Mouse (Mus musculus): ENCODE results near the gene Sash1.

Gene Sash1

DNA sequence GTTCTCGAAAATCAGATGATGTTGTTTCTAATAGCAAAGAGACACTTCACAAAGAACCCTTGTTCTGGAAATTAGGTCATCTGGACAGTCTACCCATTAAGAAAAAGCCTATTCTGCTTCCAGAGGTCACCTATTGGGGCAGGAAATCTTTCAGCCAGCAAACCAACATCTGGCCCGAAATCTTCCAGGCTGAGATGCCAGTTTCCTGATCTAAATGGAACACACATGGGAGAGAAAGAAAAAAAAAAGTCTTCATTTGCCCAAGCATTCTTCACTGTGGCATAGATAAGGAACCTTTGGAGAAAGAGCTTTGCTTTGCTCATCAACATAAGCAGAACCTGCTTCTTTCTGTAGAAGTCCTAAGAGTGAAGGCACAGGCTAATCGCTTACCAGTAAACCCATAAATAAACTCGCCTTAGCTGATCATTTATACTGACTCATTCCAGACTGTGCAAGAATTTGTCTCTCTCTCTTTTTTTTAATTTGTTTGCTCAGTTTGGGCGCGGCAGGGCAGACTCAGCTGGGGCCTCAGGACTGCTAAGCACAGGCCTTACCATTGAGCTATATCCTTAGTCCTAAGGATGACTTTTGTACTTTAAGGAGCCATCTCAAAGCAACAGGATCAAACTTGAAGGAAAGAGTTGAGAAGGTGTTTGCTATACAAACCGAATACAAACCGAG lies 13.1 kb upstream of the Sash1 start:
- peak; percentile 61 for DNase-seq (ENCODE audit: low read depth)

DNA sequence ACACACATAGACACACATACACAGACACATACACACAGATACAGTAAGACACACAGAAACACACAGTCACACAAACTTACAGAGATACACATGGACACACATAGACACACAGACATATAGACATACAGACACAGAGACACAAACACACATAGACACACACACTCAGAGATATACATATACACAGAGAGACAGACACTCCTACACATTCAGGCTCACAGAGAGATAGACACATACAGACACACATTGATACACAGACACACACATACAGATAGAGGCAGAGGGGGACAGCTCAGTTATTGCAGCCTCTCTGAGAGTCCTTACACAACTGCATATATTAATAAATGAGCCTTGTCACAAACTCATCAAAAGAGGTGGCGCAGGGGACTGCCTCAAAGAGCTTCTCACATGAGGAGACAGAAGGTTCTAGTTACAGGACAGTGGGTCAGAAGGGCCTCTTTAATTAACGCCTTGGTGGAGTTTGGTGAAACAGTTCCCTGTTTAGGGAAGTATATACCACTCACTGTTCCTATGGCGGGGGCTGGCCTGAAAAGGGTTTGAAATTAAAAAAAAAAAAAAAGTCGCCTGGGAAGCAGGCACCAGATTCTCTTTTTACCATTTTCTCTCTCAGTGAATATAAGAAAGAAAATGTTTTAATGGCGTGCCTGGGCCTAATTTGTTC lies 12.4 kb upstream of the Sash1 start:
- DNase-seq (ENCODE audit: low read depth) = no peak

DNA sequence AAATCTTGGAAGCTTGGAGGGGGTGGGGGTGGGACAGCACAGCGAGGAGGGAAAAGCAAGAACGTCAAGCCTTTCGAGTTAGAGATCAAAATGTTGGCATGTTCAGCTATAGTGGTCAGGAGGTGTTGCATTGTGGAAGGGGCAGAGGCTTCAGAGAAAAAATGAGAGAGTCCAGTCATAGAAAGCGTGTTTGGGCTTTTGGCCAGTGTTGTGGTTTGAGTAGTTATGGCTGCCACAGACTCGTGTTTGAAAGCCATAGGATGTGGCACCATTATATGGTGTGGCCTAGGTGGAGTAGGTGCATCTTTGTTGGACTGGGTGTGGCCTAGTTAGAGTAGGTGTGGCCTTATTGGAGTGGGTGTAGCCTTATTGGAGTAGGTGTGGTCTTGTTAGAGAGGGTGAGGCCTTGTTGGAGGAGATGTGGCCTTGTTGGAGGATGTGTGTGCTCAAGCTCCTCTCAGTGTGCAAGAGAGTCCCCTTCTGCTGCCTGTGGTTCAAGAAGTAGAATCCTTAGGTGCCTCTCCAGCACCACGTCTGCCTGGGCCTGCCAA lies 9.2 kb upstream of the Sash1 start:
- peak; percentile 54 for DNase-seq (ENCODE audit: low read depth)

DNA sequence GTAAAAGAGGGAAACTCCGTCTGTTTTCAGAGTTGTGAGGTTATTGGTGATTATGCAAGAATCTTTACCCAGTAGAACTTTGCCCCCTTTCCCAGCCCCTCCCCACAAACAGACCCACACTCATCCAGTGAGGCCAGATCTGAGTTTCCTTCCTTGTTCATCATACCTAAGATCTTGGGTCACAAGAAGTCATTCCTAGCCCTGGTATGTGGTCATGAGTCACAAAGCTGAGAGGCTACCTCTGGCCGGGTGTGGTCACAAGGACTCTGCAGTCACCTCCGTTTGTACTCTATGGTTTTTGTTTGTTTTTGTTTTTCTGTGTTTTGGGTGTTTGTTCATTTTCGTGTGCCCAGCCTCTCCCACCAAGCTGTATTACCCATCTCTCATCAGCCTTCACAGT lies 4.6 kb upstream of the Sash1 start:
- no peak for DNase-seq (ENCODE audit: low read depth)

GRCm38 (mm10) chr10:8889341-8889740 lies 3.5 kb upstream of the Sash1 start:
- DNase-seq (ENCODE audit: low read depth) = no peak

DNA sequence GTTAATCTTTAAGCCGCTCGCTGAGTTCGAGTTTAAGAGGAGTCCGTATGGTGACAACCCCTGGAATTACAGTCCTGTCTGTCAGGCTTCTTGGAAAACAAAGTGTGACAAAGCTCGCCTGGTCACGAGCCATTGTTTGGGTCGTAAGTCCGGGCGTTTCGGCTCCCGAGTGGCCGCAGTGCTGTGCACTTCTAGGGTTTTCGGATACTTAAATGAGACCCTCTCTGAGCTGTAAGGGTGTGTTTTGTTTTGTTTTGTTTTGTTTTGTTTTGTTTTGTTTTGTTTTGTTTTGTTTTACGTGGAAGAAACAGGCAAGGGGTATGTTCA lies 621 bp upstream of the Sash1 start:
- DNase-seq (ENCODE audit: low read depth) = no peak

GRCm38 (mm10) chr10:8885201-8885600 lies 669 bp downstream of the Sash1 start:
- DNase-seq (ENCODE audit: low read depth) = peak; percentile 28

GRCm38 (mm10) chr10:8884565-8884964 lies 1.3 kb downstream of the Sash1 start:
- no peak for DNase-seq (ENCODE audit: low read depth)

DNA sequence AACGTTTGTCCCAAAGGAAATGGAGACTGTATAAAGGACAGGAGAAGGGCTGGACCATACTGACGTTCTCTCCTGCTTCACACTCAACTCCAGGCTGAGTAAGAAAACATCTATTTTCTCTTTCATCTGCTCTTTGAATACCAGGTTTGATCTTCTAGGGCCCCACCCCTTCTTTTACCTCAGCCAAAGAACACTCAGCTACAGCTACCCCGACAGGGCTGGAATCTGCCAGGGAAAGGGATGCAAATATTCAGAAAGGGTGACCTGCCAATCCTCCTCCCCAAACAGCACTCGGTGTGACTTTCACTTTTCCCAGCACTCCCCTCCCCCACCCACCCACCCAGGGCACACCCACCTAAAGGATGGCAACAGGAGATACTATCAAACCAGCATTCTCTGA lies 2.2 kb downstream of the Sash1 start:
- DNase-seq (ENCODE audit: low read depth) = no peak

- no peak for DNase-seq (ENCODE audit: low read depth)
These were observed 4.1 kb downstream of the Sash1 start for GRCm38 (mm10) chr10:8881736-8882135.

- DNase-seq (ENCODE audit: low read depth) = no peak
These were observed 4.8 kb downstream of the Sash1 start for GRCm38 (mm10) chr10:8880950-8881675.

DNA sequence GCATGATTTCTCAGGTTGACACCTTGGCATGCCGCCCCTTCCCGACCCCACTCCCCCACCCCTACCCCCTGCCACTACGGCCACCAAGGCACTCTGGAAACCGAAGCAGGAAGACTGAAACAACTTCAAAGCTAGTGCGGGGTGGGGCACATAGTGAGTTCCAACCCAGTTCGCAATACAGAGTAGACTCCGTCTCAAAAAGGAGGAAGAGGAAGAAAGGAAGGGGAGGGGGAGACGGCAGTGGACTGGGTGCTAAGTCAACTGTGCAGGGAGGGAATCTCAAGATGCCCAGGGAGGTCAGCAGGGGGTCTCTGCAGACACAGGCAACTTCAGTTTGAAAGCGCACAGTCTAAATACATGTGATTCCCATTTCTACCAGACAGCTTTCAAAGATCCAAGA lies 7.0 kb downstream of the Sash1 start:
- DNase-seq (ENCODE audit: low read depth) = no peak

GRCm38 (mm10) chr10:8878381-8878780 lies 7.5 kb downstream of the Sash1 start:
- no peak for DNase-seq (ENCODE audit: low read depth)

DNA sequence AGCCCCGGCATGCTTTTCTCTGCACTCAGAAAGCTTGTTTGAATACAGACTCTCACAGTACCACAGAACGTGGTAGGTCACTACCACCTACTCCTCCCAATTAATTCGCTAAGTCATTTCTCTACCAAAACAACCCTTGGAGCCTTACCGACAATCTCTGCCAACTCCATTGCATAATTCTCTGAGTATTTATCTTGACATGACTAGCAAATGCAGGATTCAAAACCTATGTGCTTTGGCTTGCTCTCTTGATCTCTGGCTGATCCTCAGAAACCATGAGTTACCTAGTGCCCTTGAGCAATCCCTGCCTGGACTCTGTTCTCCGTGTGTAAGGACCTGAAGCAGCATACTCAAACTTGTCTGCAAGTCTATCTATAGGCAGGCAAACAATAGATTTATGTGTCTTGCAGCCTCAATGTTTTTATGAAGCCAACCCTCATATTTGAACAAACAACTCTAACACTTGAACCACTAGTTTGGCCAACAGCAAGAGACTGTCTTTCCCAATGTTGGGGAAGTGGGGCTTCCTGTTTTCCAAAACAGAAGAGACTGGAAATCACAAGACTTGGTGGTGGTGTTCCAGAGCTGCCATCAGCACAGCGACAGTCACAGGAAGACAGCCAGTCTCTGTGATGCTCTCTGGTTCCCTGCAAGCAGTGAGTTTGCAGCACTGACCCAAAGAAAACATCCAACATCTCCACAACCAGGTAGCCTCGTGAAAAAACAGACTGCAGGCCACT lies 12.1 kb downstream of the Sash1 start:
- DNase-seq (ENCODE audit: low read depth) = peak; percentile 86

DNA sequence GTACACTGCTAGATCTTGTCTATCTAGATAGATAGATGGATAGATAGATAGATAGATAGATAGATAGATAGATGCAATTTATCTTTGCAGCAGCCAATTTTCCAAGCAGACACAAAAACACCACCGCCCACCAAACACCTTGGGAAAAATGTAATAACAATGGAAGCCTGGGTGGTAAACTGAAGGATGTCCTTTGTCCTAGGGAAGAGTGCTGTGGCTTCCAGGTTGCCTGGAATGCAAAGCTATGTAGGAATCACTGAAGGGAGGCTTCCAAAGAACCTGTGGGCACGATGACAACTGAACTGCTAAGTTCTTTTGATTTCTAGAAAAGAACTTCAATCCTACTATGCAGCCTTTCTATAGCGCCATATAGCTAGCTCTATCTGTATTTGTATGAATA lies 13.1 kb downstream of the Sash1 start:
- no peak for DNase-seq (ENCODE audit: low read depth)

DNA sequence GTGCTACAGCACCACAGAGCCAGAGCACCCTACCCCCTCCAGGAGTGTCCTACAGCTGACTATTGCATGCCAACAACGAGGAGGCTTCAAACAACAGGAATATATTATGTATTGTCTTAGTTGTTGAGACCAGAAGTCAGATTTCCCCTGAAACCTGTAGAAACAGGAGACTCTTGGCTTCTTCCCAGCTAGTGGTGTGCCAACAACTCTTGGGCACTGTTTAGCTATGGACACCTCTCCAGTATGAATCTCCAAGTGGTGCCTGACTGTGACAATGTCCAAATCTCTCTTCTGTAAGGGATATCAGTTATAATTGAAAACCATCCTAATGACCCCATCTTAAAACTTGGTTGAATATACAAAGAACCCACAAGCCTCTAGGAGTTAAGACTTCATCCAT lies 13.9 kb downstream of the Sash1 start:
- DNase-seq (ENCODE audit: low read depth) = no peak

DNA sequence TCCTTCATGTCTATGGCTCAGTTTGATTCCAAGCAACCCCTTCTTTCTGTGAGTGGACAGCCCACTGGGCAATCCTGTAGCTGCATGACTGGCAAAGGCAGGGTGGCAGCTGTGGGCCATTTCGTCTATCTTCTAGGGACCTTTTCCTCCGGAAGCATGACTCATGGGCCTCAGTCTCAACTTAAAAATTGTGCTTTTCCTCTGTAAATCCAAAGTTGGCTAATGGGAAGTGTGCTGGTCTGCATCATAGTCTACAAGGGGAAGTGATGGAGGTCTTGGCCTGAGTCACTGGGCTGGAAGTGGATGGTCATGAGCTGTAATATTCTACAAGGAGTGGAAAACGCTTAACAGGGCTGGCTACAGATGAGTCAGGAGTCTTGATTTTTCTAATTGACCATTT lies 15.5 kb downstream of the Sash1 start:
- DNase-seq (ENCODE audit: low read depth) = no peak

DNA sequence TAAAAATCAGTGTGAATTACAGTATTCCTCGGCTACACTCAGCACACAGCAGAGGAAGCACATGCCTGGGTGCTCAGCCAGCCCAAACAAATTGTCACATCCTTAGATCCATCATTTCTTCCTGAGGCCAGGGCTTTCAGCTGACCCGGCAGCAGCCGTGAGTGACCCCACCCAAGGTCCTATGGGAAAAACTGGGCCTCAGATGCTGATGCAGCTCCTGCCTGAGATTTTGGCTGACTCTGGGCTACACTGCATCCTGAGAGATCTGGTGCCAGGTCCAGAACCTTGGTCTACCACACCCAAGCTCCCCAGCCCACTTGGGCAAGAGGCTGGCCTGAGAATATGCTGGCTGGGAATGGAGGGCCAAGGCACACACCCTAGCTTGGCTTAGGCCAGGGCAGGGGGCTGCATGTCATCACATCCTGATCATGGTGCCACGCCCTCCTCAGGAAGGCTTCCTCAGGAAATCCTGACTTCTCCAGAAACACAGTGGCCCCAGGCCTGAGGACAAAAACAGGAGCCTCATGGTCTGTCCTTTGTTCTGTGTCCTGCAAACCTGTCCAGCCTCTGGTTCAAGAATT lies 19.7 kb downstream of the Sash1 start:
- no peak for DNase-seq (ENCODE audit: low read depth)

DNA sequence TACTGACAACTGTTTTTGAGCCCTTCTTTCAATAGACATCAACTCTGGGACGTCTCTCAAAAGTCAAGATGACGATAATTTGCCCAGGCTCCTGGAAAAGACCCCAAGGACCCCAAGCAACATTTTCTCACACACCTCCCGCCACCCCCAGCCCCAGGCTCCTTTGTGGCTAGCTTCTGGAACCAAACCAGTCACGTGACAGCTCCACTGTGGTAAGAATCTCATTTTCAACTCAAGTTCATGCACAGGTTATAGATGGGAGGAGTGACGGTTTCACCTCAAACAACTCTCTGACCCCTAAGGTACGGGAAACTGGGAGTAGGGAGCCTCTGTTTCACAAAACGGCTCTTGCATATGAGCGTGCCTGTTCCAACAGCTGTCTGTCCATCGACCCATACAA lies 25.2 kb downstream of the Sash1 start:
- DNase-seq (ENCODE audit: low read depth) = no peak

DNA sequence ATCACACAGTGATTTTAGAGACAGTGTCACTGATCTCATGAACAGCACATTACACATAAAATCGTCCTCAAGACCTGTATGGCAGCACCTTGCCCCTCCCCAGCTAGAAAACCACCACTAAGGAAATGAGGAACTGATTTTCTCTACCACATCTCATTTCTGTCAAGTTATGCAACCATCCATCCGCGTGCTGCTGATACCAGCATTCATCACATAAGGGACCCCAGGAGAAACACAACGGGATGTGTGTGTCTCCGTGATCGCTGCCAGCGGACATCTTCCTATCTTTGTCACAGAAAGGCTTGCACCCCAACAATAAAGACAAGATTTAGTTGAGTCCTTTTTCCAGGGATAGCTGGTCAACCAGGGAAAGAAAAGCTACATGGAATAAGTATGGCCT lies 27.2 kb downstream of the Sash1 start:
- DNase-seq (ENCODE audit: low read depth) = no peak

DNA sequence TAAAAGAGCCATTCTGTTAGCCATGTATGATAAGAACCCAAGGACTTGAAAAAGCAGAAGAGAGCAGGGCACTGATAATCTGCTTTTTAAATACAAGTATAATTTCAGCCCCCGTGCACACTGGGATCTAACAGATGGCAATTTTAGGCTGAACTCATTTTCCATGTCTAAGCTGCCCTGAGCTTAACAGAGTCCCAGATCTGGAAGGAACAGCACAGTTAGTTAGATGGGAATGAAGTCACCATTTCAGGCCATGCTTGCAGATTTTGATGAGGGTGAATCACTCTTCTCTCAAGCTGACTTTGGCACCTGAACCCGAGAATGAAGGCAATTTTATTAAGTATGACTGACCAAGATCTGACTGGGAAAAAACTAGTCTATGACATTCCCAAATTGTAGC lies 28.9 kb downstream of the Sash1 start:
- DNase-seq (ENCODE audit: low read depth) = peak; percentile 28

DNA sequence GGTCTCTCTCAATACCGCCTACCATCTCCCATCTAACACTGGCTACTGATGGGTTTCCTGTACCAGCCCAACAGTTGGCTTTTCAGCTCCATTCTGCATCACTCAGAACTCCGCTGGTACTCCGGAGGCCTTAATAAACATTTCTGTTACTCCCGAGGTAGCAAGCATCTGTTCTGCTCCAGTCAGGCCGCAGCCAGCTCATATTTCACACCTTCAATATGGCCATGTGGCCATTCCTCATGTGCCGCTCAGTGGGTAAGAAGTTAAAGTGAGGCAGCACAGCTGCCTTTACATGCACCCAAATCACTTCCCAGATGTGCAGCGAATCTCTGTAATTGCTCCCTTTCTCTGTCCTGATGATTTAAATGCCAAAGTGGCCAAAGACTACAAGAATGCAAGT lies 32.5 kb downstream of the Sash1 start:
- DNase-seq (ENCODE audit: low read depth) = no peak

All from NIH3T3 (cell line).